Mouse (Mus musculus) fat pad, adult 2 months (tissue): ENCODE data around the gene Mast4.

Experiments
- DNase-seq: peaks from one replicate; pipeline ENCODE4 v3.0.0-alpha.2; 2011; ENCODE audit warnings: low read depth, low spot score; ENCODE audit errors: extremely low read depth

The Mast4 gene

DNA sequence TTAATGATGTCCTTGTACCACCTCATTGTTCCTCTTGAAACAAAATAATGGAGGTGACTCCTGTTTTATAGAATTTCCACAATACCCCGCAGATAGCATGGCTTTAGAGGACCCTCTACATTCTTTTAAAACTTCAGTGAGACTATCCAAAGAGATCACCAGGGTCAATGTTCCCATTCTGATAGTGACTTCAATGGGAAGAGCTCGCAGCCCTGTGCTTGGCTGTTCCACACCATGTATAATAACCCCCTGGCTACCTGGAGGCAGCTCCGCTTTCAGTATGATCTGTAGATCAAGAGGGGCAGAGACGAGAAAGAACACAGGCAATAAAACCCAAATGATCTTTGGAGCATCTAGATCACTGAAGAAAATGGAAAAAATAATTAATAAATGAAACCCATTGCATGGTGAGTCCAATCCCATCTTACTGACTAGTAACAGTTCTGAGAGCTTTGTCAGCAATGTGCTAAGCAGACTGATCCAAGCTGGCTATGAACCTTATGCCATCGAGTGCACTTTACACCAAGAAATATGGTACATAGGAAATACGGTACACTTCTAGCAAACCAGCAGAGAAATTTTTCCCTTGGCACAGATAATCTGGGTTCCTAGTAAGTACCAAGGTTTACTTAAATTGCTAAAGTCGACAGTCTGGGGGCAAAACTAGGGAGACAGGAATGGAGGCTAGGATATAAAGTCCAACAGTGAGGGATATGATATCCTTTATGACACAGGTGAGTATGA is 341.4 kb downstream of the Mast4 start:
- no peak for DNase-seq

DNA sequence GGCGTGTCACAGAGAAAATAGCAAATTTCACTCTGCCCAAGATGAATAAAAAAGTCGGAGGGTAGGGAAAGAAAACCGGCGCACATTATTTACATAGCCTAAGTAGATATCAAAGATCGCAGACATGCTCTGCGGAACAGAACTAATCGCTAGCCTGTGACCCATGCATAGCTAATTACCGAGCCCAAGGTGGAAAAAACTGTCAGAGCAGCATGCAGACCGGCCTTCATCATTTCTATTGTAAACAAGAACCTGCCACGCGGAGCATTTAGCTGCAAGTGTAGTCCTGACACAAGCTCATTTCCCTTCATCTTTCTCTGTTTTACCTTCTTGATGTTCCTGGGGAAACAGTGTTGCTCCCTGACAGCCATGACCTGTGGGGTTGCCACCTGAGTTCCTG is 342.4 kb downstream of the Mast4 start:
- DNase-seq = no peak

DNA sequence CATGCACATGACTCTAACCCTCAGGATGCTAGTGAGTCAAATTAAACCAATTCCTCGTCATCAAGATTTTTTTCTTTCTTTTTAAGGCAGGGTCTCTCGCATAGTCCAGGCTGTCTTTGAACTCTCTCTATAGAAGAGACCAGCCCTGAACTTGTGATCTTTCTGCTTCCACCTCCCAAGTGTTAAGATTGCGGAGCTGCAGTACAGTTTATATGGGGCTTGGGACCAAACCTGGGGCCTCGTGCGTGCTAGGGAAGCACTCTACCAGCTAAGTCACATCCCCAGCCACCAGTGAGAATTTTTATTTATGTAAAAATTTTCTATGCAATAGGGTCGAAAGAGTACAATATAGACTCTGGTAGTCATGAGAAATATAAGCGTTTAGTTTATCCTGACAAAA is 343.1 kb downstream of the Mast4 start:
- DNase-seq = no peak

DNA sequence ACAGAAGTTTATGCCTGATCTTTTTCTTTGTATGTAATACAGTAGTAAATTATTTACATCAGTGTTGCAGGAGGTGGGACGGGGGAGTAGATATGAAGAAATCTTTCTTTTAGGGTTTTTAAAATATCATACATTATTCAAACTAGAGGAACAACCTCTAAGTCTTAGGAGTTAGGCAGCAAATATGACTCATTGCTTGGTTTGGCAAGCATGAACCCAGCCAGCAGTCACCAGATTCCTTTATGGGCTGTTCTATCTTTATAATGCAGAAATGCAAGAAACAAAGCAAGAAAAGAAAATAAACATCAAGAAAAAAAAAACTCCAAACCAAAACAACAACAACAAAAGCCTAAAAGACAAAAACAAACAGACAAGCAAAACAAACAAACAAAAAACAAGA is 344.2 kb downstream of the Mast4 start:
- DNase-seq = no peak

DNA sequence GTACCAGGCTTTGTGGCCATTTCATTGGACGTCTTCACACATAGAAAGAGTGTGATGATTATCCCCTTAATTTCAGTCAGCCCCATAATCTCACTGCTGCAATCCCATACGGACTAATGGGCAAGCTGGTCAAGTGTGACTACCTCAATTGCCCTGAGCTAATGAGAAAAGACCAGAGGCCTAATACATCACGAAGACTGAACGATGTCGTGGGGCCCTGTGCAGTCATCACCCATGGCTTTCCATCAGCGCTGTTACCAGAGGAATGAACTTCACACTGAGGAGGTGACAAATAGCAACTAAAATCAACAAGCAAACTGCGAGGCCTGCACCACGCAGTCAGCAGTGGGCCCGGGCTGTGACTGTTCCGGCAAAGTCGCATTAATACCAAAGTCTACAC is 344.7 kb downstream of the Mast4 start:
- no peak for DNase-seq

DNA sequence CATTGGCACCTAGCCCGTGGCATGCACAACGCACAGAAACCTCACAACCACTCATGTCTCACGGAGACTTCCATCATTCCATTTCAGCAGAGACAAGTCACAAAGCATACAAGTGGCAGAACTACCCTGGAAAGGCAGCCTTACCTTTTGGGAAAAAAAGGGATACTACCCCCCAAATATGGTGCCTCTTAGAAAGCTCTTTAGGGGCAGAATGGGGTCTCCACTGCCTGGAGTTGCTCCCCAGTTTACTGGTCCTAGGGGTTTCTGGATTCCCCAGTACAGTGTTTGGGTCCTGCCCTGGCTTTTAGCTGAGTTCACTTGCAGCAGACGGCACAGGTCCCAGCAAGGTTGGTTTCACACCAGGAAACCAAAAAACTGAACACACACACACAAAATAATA is 345.3 kb downstream of the Mast4 start:
- DNase-seq = no peak

DNA sequence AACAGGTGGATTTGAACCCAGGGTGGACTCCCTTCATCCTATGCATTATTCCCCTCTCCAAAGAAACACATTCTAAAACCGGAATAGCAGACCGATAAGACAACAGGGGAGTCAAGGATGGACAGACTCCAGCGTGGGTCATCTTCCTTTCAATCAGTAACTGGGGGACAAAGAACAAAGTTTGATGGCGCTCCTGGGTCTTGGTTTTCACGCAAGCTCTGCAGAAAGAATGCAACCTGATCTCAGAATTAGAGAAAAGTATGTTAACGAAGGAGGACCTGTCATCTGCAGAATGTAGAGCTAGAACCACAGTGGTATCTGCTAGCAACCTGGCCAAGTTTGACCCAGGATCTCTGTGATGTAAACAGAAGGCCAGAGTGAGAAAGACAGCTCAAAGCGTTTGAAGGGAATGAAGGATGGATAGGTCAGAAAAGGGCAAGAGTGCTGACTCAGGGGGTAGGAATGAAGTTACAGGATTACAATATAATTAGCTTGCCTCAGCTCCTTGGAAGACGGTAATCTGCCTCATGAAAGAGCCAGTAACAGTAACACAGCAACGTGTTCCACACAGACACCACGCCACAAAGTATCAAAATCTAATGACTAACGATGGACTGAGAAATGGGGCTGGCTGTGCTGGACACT is 345.9 kb downstream of the Mast4 start:
- DNase-seq = no peak

DNA sequence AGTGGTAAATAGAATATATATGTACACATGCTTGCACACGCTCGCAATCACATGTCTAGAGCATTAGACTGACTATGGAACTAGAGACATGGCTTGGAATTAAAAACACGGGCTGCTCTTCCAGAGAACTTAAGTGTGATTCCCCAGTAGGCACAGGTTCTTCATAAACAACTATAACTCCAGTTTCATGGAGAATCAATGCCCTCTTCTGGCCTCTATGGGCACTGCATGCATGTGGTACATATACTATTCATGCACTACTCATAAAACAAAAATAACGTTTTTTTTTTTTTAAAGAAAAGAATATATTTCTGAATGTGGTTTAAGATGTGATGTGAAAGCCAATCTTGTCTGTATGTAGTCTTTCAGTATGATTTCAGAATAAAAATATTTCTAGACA is 349.7 kb downstream of the Mast4 start:
- no peak for DNase-seq

DNA sequence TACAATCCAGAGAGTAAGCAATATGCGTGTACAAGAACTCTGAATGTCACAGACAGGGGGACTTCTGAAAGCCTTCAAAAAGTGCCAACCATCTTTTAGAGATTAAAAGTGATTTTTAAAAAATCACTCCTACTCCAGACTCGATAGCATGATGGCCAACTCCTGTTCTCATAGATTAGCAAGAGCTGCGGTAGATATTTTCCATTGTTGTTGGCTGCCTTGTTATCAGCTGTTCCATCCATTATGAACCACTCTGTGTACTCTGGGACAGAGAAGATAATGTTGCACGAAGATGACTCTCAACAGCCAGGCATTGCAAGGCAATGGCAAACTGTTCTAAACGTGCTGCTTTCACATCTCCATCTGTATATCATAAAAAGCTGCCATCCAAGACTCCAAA is 360.4 kb downstream of the Mast4 start:
- no peak for DNase-seq

DNA sequence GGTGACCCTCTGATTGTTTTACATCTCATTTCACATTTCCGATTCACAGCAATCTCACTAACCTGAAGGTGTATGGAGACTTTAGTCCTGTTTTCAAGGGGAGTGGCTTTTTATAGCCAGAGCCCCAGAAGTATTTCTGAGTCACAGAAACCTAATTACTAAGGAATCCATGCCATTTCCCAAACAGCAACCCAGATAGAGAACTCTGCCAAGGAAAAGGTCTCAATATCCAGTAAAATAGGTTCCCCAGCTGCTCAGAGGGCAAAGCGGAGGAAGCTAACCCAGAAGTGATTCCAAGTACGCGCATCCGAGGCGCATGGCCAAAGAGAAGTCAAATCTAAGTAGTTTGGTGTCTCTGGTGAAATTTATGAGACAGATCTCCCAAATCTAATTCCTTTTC is 370.8 kb downstream of the Mast4 start:
- no peak for DNase-seq

DNA sequence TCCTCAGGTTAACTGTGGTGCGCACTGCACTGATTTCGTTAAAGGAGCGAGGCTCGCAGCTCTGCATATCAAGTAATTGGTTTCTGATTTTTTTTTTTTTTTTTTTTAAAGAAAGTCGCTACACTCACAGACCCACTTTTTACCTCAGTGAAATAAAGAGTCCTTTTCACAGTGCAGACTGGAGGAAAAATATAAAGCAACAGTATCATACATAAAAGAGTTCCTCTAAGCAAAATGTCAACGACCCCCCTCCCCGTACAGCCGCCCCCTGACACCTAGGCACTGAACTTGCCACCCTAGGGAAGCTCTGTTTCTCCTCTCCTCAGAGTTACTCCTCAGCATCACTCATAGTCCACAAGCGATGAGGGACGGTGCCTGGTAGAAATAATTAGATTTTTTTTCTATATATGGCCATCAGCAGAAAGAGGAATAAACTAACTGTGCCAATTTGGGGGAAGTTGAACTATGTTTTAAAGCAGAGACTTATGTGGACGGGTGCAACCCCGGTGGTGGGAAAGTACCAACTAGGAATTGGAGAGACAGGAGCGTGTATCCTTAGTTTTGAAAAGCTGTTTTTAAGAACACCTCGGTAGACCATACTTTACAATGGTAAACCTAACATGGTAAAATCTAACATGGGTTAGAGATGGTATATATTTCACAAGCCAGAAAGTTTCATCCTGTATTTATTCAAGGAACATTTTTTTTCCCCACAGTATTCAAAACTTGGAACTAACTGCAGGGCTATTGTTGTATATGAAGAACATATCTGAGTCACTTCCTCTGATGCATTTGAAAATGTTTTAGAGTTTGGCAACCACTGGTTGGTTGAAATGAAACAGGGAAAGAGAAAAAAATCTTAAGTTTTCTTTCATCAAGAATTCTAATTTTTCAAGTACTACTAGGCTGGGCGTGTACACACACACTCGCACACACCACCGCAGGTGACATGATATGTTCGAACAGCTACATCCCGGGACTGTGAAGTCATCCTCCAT is 375.7 kb downstream of the Mast4 start:
- DNase-seq = no peak

DNA sequence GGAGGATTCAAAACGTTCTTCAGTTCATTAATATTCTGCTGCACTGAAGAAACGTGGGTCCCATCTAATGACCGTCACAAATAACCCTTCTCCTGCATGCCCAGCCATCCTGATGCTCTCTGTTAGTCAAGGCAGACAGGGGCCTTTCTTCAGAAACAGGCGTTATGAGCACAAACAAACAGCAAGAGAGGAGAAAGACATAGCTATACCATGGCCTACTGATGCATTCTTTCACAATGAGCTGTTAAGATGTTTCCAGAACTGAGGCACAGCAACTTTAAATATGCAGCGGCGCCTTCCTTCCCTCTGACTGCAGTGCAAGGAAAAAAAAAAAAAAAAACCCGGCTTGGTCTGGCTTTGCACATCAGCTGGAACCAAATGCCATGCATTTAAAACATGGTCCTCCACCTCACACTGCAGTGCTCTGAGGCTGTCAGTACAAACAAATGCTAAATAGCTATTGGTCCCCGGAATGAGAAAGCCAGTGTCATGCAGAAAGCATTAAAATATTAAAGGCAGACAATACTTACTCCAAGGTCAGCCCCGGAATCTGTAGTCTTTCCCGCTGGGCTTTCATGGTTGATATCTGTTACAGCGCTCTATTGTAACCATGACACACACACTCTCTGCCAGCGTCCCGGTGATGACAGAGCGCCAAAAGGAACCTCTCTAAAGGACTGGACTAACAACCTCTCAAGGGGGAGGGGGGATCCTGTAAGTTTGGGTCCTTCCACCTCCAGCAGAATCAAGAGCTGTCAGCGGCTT is 376.6 kb downstream of the Mast4 start:
- no peak for DNase-seq

DNA sequence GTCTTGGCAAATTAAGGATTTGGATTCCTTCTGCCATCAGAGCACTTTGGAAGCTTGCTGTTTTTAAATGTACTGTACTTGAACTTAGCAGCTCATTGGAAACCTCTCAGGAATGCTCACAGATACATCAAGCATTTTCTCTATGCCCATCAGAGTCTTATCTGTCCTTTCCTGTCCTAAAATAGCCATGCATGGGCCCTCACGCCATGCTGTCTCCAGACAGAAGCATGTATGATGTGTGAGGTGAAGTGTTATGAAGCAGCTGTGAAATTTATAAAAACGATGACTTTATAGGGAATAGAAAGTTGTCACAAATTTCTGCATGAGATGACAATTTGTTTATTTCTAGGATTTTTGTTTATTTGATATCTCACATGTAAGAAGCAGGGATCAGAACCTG is 378.8 kb downstream of the Mast4 start:
- no peak for DNase-seq

DNA sequence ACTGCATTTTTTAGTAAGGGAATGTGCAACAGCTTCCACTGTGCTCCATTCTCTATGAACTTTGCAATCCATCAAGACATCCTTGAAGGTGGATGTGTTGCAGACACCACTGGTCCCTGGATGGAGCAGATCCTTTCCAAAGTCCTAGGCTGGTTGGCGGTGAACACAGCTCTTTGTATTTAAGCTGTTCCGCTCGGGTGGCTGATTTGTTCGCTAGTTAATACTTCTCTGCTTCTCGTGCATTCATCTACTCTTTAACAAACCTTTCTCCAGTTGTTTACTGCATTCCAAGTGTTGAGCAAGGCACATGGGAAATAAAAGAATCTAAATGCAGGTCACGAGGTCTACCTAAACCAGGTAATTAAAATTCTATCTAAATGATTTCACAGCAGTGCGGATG is 384.5 kb downstream of the Mast4 start:
- no peak for DNase-seq

DNA sequence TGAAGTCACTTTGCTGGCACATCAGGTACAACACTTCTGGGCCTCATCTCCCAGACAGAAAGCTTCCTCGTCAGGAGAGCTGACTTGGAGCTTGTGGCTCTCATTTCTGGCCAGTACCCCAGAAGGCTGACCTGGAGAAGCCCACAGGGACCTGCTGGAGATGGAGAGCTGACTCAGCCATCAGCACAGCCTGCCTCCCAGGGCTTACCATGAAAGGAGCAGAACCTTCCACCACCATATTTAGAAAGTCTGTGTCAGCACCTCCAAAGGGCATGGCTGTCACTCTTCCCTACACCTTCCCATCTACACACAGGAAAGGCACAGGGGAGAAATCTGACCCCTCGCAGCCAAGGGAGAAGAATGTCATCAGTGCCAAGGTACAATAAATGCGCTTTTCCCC is 385.3 kb downstream of the Mast4 start:
- DNase-seq = no peak

DNA sequence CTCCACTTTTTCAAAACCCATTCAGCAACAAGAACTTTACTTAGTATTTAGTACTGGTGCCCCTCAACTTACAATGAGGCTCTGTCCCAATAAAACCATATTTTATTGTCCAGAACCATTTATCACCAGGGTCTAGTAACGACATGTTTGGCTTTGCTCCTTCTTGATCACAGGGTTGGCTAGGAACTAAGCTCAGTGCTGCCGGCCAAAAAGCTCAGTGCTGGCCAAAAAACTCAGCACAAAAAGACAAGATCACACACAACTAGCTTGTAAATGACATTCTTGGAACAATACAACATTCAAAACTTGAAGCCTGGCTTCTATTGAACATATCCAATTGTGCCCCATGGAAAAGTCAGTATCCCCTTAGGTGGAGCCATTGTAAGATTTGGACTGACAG is 386.8 kb downstream of the Mast4 start:
- DNase-seq = no peak

DNA sequence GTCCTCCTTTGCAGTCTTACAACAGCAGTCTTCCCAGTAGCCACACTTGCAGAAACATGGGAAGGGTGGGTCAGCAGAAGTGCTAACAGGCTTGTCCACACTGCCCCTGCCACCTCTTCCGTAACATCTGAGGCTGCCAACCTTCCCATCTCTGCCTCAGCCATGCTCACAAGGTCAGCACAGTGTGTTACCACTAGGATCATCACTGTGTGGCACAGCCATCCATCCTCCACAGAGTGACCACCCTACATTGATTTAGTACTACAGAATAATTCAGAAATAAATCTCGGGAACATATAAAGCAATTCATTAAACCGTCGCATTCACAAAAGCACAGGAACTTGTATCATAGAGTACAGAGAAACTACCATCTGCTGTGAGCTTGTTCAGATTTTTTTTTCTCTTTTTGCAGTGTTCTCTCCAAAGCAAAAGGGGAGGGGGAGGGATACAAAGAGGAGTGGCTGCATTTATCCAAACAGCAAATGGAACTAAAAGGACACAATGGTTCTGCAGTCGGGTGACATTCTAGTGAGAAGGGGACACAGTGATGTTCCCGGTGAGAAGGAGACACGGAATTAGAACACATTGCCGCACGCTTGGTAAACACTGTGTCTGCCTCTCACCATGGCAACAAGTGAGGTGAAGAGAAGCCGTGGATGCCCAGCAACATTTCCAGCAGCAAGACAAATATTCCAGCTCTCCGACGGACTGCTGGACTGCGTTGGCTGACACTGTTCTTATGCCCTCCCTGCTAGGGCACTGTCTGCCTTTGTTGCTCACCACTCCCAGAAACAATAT is 388.1 kb downstream of the Mast4 start:
- no peak for DNase-seq

DNA sequence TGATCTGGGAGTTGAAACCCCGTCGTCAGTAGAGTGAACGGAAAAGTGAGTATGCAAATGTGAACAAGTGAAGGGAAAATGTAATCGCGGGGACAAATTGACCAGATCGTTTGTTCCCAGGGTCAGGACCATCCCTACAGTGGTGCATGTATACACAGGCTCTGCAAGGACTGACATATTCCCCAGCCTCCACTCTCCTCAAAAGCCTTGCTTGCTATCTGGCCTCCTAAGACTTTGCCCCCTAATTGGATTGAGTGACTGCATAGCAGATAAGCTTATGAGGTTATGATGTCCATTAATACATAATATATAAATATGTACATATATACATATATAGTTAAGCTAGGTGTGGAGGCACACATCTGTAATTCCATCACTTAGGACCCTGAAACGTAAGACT is 388.8 kb downstream of the Mast4 start:
- no peak for DNase-seq

DNA sequence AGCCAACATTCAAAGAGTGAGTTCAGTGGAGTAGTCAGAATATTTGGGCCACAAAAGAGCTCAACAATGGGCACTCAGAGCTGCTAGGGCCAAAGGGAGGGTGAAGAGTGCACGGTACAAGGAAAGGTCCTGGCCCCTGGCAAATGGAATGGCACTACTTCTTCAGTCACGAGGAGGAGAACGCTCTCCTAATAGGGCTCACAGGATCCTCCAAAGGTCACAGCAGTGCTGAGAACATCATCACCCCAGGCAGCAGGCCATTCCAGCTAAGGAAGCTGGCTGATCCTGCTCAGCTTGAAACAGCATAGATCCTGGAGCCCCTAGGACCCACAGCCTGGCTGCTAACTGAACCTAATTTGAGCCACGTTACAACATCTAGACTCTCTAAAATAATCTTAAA is 389.8 kb downstream of the Mast4 start:
- no peak for DNase-seq

DNA sequence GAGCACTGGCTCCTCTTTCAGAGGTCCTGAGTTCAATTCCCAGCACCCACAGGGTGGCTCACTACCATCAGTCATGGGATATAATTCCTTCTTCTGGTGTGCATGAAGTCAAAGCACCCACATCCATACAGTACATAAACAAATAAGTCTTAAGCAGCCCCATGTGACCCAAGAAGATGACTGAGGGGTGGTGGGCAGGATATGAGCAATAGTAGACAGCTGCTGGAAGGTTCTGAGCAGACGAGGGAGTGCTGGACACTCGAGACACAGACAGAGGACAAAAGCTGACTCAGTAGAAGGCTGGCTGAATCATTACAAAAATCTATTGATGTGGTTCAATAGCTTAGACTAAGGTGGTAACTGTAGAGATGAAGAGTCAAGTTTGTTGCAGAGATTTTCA is 391.7 kb downstream of the Mast4 start:
- no peak for DNase-seq
